In genomic region chr17:23725999-23726757, GRCm38 (mm10) we compare ENCODE assay signal across 8 mouse cellular contexts. TPM values are rescaled to one million over a fixed set of nuclear protein-coding genes. Genes with fewer than 3 reads are reported as not detected.
DNase-seq lines count a peak whose midpoint lies in the region; ATAC-seq and TF ChIP-seq lines count a peak whose summit lies in the region.

TSS of gene Pkmyt1 (plus strand) at chr17:23726336.

- H3K27me3 ChIP-seq in embryonic facial prominence, embryonic 15.5 days, result no peaks in the 10 kb centered on the region
- no peaks in the 10 kb centered on the region for H3K27me3 ChIP-seq in kidney, embryonic 14.5 days (ENCODE audit: control insufficient read depth, insufficient read depth, low read length)
- no peaks in the 10 kb centered on the region for H3K27me3 ChIP-seq in limb, embryonic 15.5 days

- TF ChIP-seq CTCF in bone marrow, adult 2 months (IDR thresholded peaks at IDR 0.05; ENCODE audit: control insufficient read depth, insufficient read depth, low read length), result 0 out of 2 replicates have a peak, but pooled peaks have one; percentile 11

- H3K9me3 ChIP-seq in embryonic facial prominence, embryonic 15.5 days (replicated peaks), result no peaks in the 10 kb centered on the region
- no peaks in the 10 kb centered on the region for H3K9me3 ChIP-seq in kidney, embryonic 14.5 days (ENCODE audit: control insufficient read depth, low read length)
- H3K9me3 ChIP-seq in limb, embryonic 15.5 days, result no peaks in the 10 kb centered on the region

- H3K4me1 ChIP-seq in bone marrow, adult 2 months (ENCODE audit: control insufficient read depth, insufficient read depth, low read length), result no peaks in the 10 kb centered on the region; the same call in 1 of the 2 replicates
- H3K4me1 ChIP-seq in embryonic facial prominence, embryonic 15.5 days, result peaks cover 13% of the 10 kb centered on the region; the same call in 1 of the 2 replicates
- H3K4me1 ChIP-seq in kidney, embryonic 14.5 days (ENCODE audit: control insufficient read depth, insufficient read depth, low read length), result 0 out of 2 replicates have a peak, but pooled peaks cover 5% of the 10 kb centered on the region
- peaks cover 14% of the 10 kb centered on the region for H3K4me1 ChIP-seq in limb, embryonic 15.5 days

- ATAC-seq in embryonic facial prominence, embryonic 15.5 days (ENCODE audit: insufficient number of reproducible peaks, low FRiP score, low TSS enrichment, low read depth), result peak; percentile 94
- peak; percentile 92 for ATAC-seq in kidney, embryonic 14.5 days (ENCODE audit: low FRiP score, low TSS enrichment)
- peak; percentile 90 for ATAC-seq in limb, embryonic 15.5 days (ENCODE audit: insufficient number of reproducible peaks, low FRiP score, low TSS enrichment, low read depth)

- TF ChIP-seq POLR2A in bone marrow, adult 2 months (IDR thresholded peaks at IDR 0.05; ENCODE audit: borderline replicate concordance, control insufficient read depth, low read depth, low read length), result peak; percentile 79

- peak within 1 kb of the TSS; percentile 82 for H3K4me2 ChIP-seq in embryonic facial prominence, embryonic 15.5 days (replicated peaks)
- peak within 1 kb of the TSS; percentile 63 for H3K4me2 ChIP-seq in kidney, embryonic 14.5 days (replicated peaks; ENCODE audit: low read depth, low read length)
- peak within 1 kb of the TSS; percentile 87 for H3K4me2 ChIP-seq in limb, embryonic 15.5 days

- WGBS in bone marrow, adult 2 months, result 1% methylated on average over 64 of the region's 73 CpGs
- WGBS in embryonic facial prominence, embryonic 15.5 days, result under 1% methylated on average over 71 of the region's 73 CpGs
- WGBS in kidney, embryonic 14.5 days, result under 1% methylated on average over 68 of the region's 73 CpGs
- WGBS in limb, embryonic 15.5 days, result 1% methylated on average over 73 of the region's 73 CpGs

- H3K36me3 ChIP-seq in embryonic facial prominence, embryonic 15.5 days, result no peaks in the 10 kb centered on the region
- no peaks in the 10 kb centered on the region for H3K36me3 ChIP-seq in kidney, embryonic 14.5 days (ENCODE audit: control insufficient read depth, insufficient read depth, low read length)
- H3K36me3 ChIP-seq in limb, embryonic 15.5 days, result no peaks in the 10 kb centered on the region

- peak within 1 kb of the TSS; percentile 55 for H3K9ac ChIP-seq in embryonic facial prominence, embryonic 15.5 days
- peak within 1 kb of the TSS; percentile 82 for H3K9ac ChIP-seq in kidney, embryonic 14.5 days (ENCODE audit: low read depth, low read length)
- peak within 1 kb of the TSS; percentile 71 for H3K9ac ChIP-seq in limb, embryonic 15.5 days

- peak; percentile 94 for DNase-seq in 416B (ENCODE audit: low read depth)
- peak; percentile 95 to 96 for DNase-seq in heart, adult 9 months (ENCODE audit: low spot score in 2 of 2)
- peak; percentile 88 to 96 for DNase-seq in monocyte, adult 2 months (ENCODE audit: low read depth in 1 of 2, low spot score in 2 of 2)
- peak; percentile 92 to 95 for DNase-seq in spleen, postnatal 36 days (ENCODE audit: low spot score in 2 of 2)

- peak within 1 kb of the TSS; percentile 83 for H3K4me3 ChIP-seq in bone marrow, adult 2 months (replicated peaks; ENCODE audit: control insufficient read depth, low read depth, low read length)
- peak within 1 kb of the TSS; percentile 95 for H3K4me3 ChIP-seq in embryonic facial prominence, embryonic 15.5 days (replicated peaks)
- peak within 1 kb of the TSS; percentile 90 for H3K4me3 ChIP-seq in kidney, embryonic 14.5 days (ENCODE audit: low read length)
- H3K4me3 ChIP-seq in limb, embryonic 15.5 days, result peak within 1 kb of the TSS; percentile 89

- peak within 1 kb of the TSS; percentile 89 for H3K27ac ChIP-seq in bone marrow, adult 2 months (ENCODE audit: control insufficient read depth, insufficient read depth, low read depth, low read length, poor library complexity)
- H3K27ac ChIP-seq in embryonic facial prominence, embryonic 15.5 days (replicated peaks), result peak within 1 kb of the TSS; percentile 71
- peak within 1 kb of the TSS; percentile 91 for H3K27ac ChIP-seq in kidney, embryonic 14.5 days (ENCODE audit: low read depth, low read length)
- peak within 1 kb of the TSS; percentile 86 for H3K27ac ChIP-seq in limb, embryonic 15.5 days

RNA-seq across cellular contexts. Expression of gene Pkmyt1, which starts in this region (rescaled TPM):
- polyA plus RNA-seq in bone marrow, adult 2 months (2011; ENCODE audit: insufficient read depth, insufficient read length, low replicate concordance, missing spikeins), result 48.5 and 85.5 TPM in 2 replicates
- 49.6 and 55.8 TPM in 2 replicates for polyA plus RNA-seq in embryonic facial prominence, embryonic 15.5 days (2015; fragmentation: Nextera tagmentation; extraction: Ambion mirVana)
- 41.6 and 56.4 TPM in 2 replicates for polyA plus RNA-seq in kidney, embryonic 14.5 days (2014; fragmentation: Nextera tagmentation; extraction: Ambion mirVana)
- 45.6 and 49.5 TPM in 2 replicates for polyA plus RNA-seq in limb, embryonic 15.5 days (2015; fragmentation: Nextera tagmentation; extraction: Ambion mirVana)

Comparison
In these comparisons a context has a peak if more than half of its experiments do, and no peak if none do; other contexts are left out.
1. Peak in every context shown above with its lines: DNase-seq, ATAC-seq, H3K4me3 ChIP-seq and H3K27ac ChIP-seq.